Mouse (Mus musculus) forebrain, embryonic 15.5 days (tissue): ENCODE data around the gene 4833420G17Rik. TPM values are rescaled to one million over a fixed set of nuclear protein-coding genes. Genes with fewer than 3 reads are reported as not detected.
"Not testable (repeated sequence)": the region's sequence is repeated elsewhere in the genome, so short reads cannot be mapped to it uniquely, and the experiment has no call there.

Experiments
- ATAC-seq: fragments of 200-750 bp; cut with Nextera tagmentation; replicated peaks from 2 replicates; pipeline ENCODE4 v1.8.0; 2017; ENCODE audit warnings: mild to moderate bottlenecking, moderate TSS enrichment, moderate library complexity
- H3K27ac ChIP-seq: fragments of 300-500 bp; sonication (generic); replicated peaks from 2 replicates; pipeline ENCODE4 v1.5.1; 2015; ENCODE audit warnings: mild to moderate bottlenecking, inconsistent platforms
- H3K27me3 ChIP-seq: fragments of 300-500 bp; sonication (generic); 2 replicates; pipeline ENCODE4 v1.6.1; 2015; ENCODE audit warnings: inconsistent platforms
- H3K36me3 ChIP-seq: fragments of 300-500 bp; sonication (generic); 2 replicates; pipeline ENCODE4 v1.6.1; 2015; ENCODE audit warnings: mild to moderate bottlenecking, inconsistent platforms
- H3K4me1 ChIP-seq: fragments of 300-500 bp; sonication (generic); 2 replicates; pipeline ENCODE4 v1.6.1; 2015; ENCODE audit warnings: inconsistent platforms
- H3K4me2 ChIP-seq: fragments of 300-500 bp; sonication (generic); replicated peaks from 2 replicates; pipeline ENCODE4 v1.6.1; 2015; ENCODE audit warnings: mild to moderate bottlenecking, inconsistent platforms
- H3K4me3 ChIP-seq: fragments of 300-500 bp; sonication (generic); 2 replicates; pipeline ENCODE4 v1.5.1; 2015; ENCODE audit warnings: mild to moderate bottlenecking, inconsistent platforms
- H3K9ac ChIP-seq: fragments of 300-500 bp; sonication (generic); replicated peaks from 2 replicates; pipeline ENCODE4 v1.6.1; 2015; ENCODE audit warnings: mild to moderate bottlenecking, inconsistent platforms
- H3K9me3 ChIP-seq: fragments of 300-500 bp; sonication (generic); 2 replicates; pipeline ENCODE4 v1.6.1; 2016; ENCODE audit warnings: inconsistent platforms
- WGBS: fragments of 180-500 bp; shearing (Covaris S2); methylation state at CpG from one replicate; pipeline ENCODE4 v1.1.7; 2015; ENCODE audit warnings: mixed read lengths; 5-methylcytosine and 5-hydroxymethylcytosine counted together
- polyA plus RNA-seq: library from polyadenylated mRNA; unstranded; fragments of >200 nt; fragmentation: Nextera tagmentation; extraction: Ambion mirVana; gene quantifications from 2 replicates; pipeline ENCODE4 v1.2.1, GENCODE M21; 2015

4833420G17Rik gene
- polyA plus RNA-seq, 1 experiment from 2014 or later = 115 TPM

GRCm38 (mm10) chr13:119477789-119478188 lies 15.2 kb downstream of the 4833420G17Rik start:
- Histone ChIP-seq H3K36me3 (peaks cover 81% of the 10 kb centered on the region), H3K9ac (no peak overlapping the region), H3K27ac (no peak overlapping the region), H3K4me1 (no peaks in the 10 kb centered on the region), H3K27me3 (no peaks in the 10 kb centered on the region), H3K4me2 (no peak overlapping the region), H3K4me3 (no peak overlapping the region), H3K9me3 (no peaks in the 10 kb centered on the region)
- ATAC-seq = no peak
- WGBS = 95% methylated on average over 2 of the region's 2 CpGs

- no peak overlapping the region for H3K9ac ChIP-seq
- H3K4me2 ChIP-seq = peak overlapping the region; percentile 28
- ATAC-seq = no peak
- no peak overlapping the region for H3K27ac ChIP-seq
- no peaks in the 10 kb centered on the region for H3K27me3 ChIP-seq
- H3K36me3 ChIP-seq = peaks cover 39% of the 10 kb centered on the region
- no peak overlapping the region for H3K4me3 ChIP-seq
- H3K4me1 ChIP-seq = no peaks in the 10 kb centered on the region
- peaks cover 17% of the 10 kb centered on the region for H3K9me3 ChIP-seq
- 57% methylated on average over 7 of the region's 7 CpGs for WGBS
Measured at GRCm38 (mm10) chr13:119487354-119487753, 24.8 kb downstream of the 4833420G17Rik start.

GRCm38 (mm10) chr13:119487880-119488580 lies 25.5 kb downstream of the 4833420G17Rik start, which contains the start of the genes Tmem267 and 3110070M22Rik:
Tmem267 (plus strand) TSS chr13:119488039.
3110070M22Rik (minus strand) TSS chr13:119488383.
- Histone ChIP-seq H3K4me2 (peak within 1 kb of the TSS; percentile 28), H3K9ac (peak within 1 kb of the TSS; percentile 32), H3K9me3 (peaks cover 17% of the 10 kb centered on the region), H3K4me1 (no peaks in the 10 kb centered on the region), H3K27me3 (no peaks in the 10 kb centered on the region), H3K36me3 (peaks cover 34% of the 10 kb centered on the region), H3K27ac (peak within 1 kb of the TSS; percentile 49), H3K4me3 (no peak within 1 kb of the TSS)
- no peak for ATAC-seq
- WGBS = 78% methylated on average over 87 of the region's 87 CpGs

GRCm38 (mm10) chr13:119492083-119492482 lies 29.5 kb downstream of the 4833420G17Rik start:
- H3K4me3 ChIP-seq, H3K27ac ChIP-seq, H3K36me3 ChIP-seq, H3K9ac ChIP-seq, H3K4me2 ChIP-seq, H3K4me1 ChIP-seq, H3K27me3 ChIP-seq, ATAC-seq: not testable (repeated sequence)
- peaks cover 22% of the 10 kb centered on the region for H3K9me3 ChIP-seq
- 92% methylated on average over 10 of the region's 10 CpGs for WGBS

GRCm38 (mm10) chr13:119494938-119495337 lies 32.4 kb downstream of the 4833420G17Rik start:
- peaks cover 20% of the 10 kb centered on the region for H3K9me3 ChIP-seq
- not testable (repeated sequence) for H3K4me3 ChIP-seq, H3K9ac ChIP-seq, H3K36me3 ChIP-seq, H3K4me2 ChIP-seq, H3K27me3 ChIP-seq, H3K4me1 ChIP-seq, H3K27ac ChIP-seq
- 95% methylated on average over 13 of the region's 22 CpGs for WGBS
- peak; percentile 42 for ATAC-seq

Other genes with a start within 250 kb of the 4833420G17Rik start
- gene Paip1, start 34.2 kb upstream of the 4833420G17Rik start, polyA plus RNA-seq = 161 and 166 TPM in 2 replicates
- gene Tmem267, start 25.3 kb downstream of the 4833420G17Rik start, polyA plus RNA-seq = 3.6 and 3.8 TPM in 2 replicates
- 1.4 and 1.8 TPM in 2 replicates for gene 3110070M22Rik, start 25.6 kb downstream of the 4833420G17Rik start, polyA plus RNA-seq
- gene Ccl28, start 161.1 kb downstream of the 4833420G17Rik start, polyA plus RNA-seq = 0.26 and 0.51 TPM in 2 replicates
- 367 and 395 TPM in 2 replicates for gene Hmgcs1, start 227.6 kb downstream of the 4833420G17Rik start, polyA plus RNA-seq